Mouse (Mus musculus) small intestine, adult 2 months (tissue): ENCODE measurements around the gene Rbm33.

Experiments used
- CTCF ChIP-seq: fragments of 200-500 bp; IDR thresholded peaks from 2 replicates; pipeline ENCODE4 v1.5.1; 2012; ENCODE audit warnings: low read depth, mild to moderate bottlenecking, control low read depth, inconsistent platforms, low read length, moderate library complexity, mixed read lengths; ENCODE audit not compliant: insufficient replicate concordance, insufficient read length; ENCODE audit errors: extremely low read depth
- POLR2A ChIP-seq: fragments of 200-500 bp; IDR thresholded peaks from 2 replicates; pipeline ENCODE4 v1.6.1; 2012; ENCODE audit warnings: low read depth, mild to moderate bottlenecking, control low read depth, inconsistent platforms, low read length, moderate library complexity

GRCm38 (mm10) chr5:28423781-28424180, 106.9 kb downstream of the Rbm33 start:
- no peak for TF ChIP-seq CTCF
- TF ChIP-seq POLR2A, result no peak
